Comparison of ENCODE assay signal across 8 mouse cellular contexts in genomic region chr9:109876756-109877155, GRCm38 (mm10). TPM values are rescaled to one million over a fixed set of nuclear protein-coding genes. Genes with fewer than 3 reads are reported as not detected.
DNase-seq lines count a peak whose midpoint lies in the region; ATAC-seq and TF ChIP-seq lines count a peak whose summit lies in the region.

No protein-coding gene starts in this region.

- H3K36me3 ChIP-seq in embryonic facial prominence, embryonic 11.5 days (replicated peaks; ENCODE audit: control insufficient read depth, insufficient read depth, low read depth, low read length) = peaks cover 18% of the 10 kb centered on the region
- peaks cover 26% of the 10 kb centered on the region for H3K36me3 ChIP-seq in hindbrain, postnatal 0 days (ENCODE audit: insufficient read depth, low read length)
- peaks cover 40% of the 10 kb centered on the region for H3K36me3 ChIP-seq in liver, embryonic 16.5 days (ENCODE audit: control insufficient read depth, insufficient read depth)

- no peak for ATAC-seq in embryonic facial prominence, embryonic 11.5 days (replicated peaks; ENCODE audit: insufficient number of reproducible peaks, low FRiP score, low TSS enrichment, low read depth)
- ATAC-seq in hindbrain, postnatal 0 days = no peak
- ATAC-seq in liver, embryonic 16.5 days (ENCODE audit: low read depth) = no peak
- ATAC-seq in megakaryocyte progenitor cell, adult 5-6 weeks (replicated peaks; ENCODE audit: poor library complexity) = no peak

- H3K4me3 ChIP-seq in embryonic facial prominence, embryonic 11.5 days (ENCODE audit: low read depth, low read length) = peak overlapping the region; percentile 98
- peak overlapping the region; percentile 87 for H3K4me3 ChIP-seq in hindbrain, postnatal 0 days (ENCODE audit: low read length)
- peak overlapping the region; percentile 100 for H3K4me3 ChIP-seq in liver, embryonic 16.5 days (ENCODE audit: low read depth, low read length)

- no peak overlapping the region for H3K27ac ChIP-seq in embryonic facial prominence, embryonic 11.5 days (replicated peaks; ENCODE audit: low read depth, low read length)
- H3K27ac ChIP-seq in hindbrain, postnatal 0 days = peak overlapping the region; percentile 82; the same call in 1 of the 2 replicates
- peak overlapping the region; percentile 29; the same call in 1 of the 2 replicates for H3K27ac ChIP-seq in liver, embryonic 16.5 days (ENCODE audit: low read length)

- H3K9me3 ChIP-seq in embryonic facial prominence, embryonic 11.5 days (replicated peaks; ENCODE audit: control insufficient read depth, low read length) = no peaks in the 10 kb centered on the region
- H3K9me3 ChIP-seq in hindbrain, postnatal 0 days (ENCODE audit: low read length) = no peaks in the 10 kb centered on the region
- H3K9me3 ChIP-seq in liver, embryonic 16.5 days (replicated peaks; ENCODE audit: control insufficient read depth, low read length) = no peaks in the 10 kb centered on the region

- 3% methylated on average over 3 of the region's 3 CpGs for WGBS in embryonic facial prominence, embryonic 11.5 days
- 8% methylated on average over 3 of the region's 3 CpGs for WGBS in hindbrain, postnatal 0 days
- whole genome bisulfite sequencing in liver, embryonic 16.5 days (ENCODE audit: insufficient replicate concordance) = 1% methylated on average over 3 of the region's 3 CpGs

- H3K4me1 ChIP-seq in embryonic facial prominence, embryonic 11.5 days (ENCODE audit: control insufficient read depth, insufficient read depth, low read length) = no peaks in the 10 kb centered on the region
- H3K4me1 ChIP-seq in hindbrain, postnatal 0 days (ENCODE audit: insufficient read depth, low read length) = peaks cover 5% of the 10 kb centered on the region
- peaks cover 20% of the 10 kb centered on the region for H3K4me1 ChIP-seq in liver, embryonic 16.5 days (ENCODE audit: control insufficient read depth, low read depth, low read length)

- H3K4me2 ChIP-seq in embryonic facial prominence, embryonic 11.5 days (ENCODE audit: low read depth, low read length) = peak overlapping the region; percentile 56
- H3K4me2 ChIP-seq in hindbrain, postnatal 0 days (ENCODE audit: low read depth, low read length) = peak overlapping the region; percentile 95
- peak overlapping the region; percentile 97 for H3K4me2 ChIP-seq in liver, embryonic 16.5 days (ENCODE audit: low read depth, low read length)

- peak overlapping the region; percentile 99 for H3K9ac ChIP-seq in embryonic facial prominence, embryonic 11.5 days (replicated peaks; ENCODE audit: low read length)
- H3K9ac ChIP-seq in hindbrain, postnatal 0 days (replicated peaks; ENCODE audit: low read length) = peak overlapping the region; percentile 74; the same call in 1 of the 2 replicates
- H3K9ac ChIP-seq in liver, embryonic 16.5 days (ENCODE audit: low read depth, low read length) = peak overlapping the region; percentile 99

- no peak for TF ChIP-seq CTCF in hindbrain, postnatal 0 days (IDR thresholded peaks at IDR 0.05; ENCODE audit: low read depth)

- H3K27me3 ChIP-seq in embryonic facial prominence, embryonic 11.5 days (ENCODE audit: control insufficient read depth, insufficient read depth, low read length) = no peaks in the 10 kb centered on the region
- no peaks in the 10 kb centered on the region for H3K27me3 ChIP-seq in hindbrain, postnatal 0 days (ENCODE audit: insufficient read depth, low read length)
- H3K27me3 ChIP-seq in liver, embryonic 16.5 days (ENCODE audit: control insufficient read depth, insufficient read depth, low read depth, low read length) = no peaks in the 10 kb centered on the region

- DNase-seq in adrenal gland, adult (ENCODE audit: inconsistent age in 2 of 2, low spot score in 1 of 2) = peak; percentile 71 to 88
- no peak for DNase-seq in adrenal gland, postnatal 4 days (ENCODE audit: low spot score in 2 of 2)
- peak; percentile 40 for DNase-seq in 3134 (ENCODE audit: extremely low read depth, insufficient read length, low spot score)
- DNase-seq in embryonic facial prominence, embryonic 11.5 days (ENCODE audit: low spot score) = no peak
- DNase-seq in hindbrain, postnatal 0 days (ENCODE audit: low spot score) = peak; percentile 63
- no peak for DNase-seq in frontal cortex, postnatal 10 days (ENCODE audit: low spot score in 2 of 2)

RNA-seq across cellular contexts. Expression of gene Cdc25a, which starts 1.4 kb away (rescaled TPM):
- 10 to 100 TPM; 25.5 to 28.3 TPM for total RNA-seq in adrenal gland, postnatal 4 days (2021)
- 38.6 and 44.1 TPM in 2 replicates for polyA plus RNA-seq in embryonic facial prominence, embryonic 11.5 days (2014; fragmentation: Nextera tagmentation; extraction: Ambion mirVana)
- total RNA-seq in hindbrain, postnatal 0 days (2014; rRNA removed) = 11.0 and 12.4 TPM in 2 replicates
- 8.1 and 10.4 TPM in 2 replicates for polyA plus RNA-seq in hindbrain, postnatal 0 days (2015; fragmentation: Nextera tagmentation; extraction: Ambion mirVana)
- polyA plus RNA-seq in liver, embryonic 16.5 days (2015; fragmentation: Nextera tagmentation; extraction: Ambion mirVana) = 9.9 and 10.7 TPM in 2 replicates
- 28.8 and 33.8 TPM in 2 replicates for total RNA-seq in megakaryocyte progenitor cell, adult 5-6 weeks (2015)
- 46.3 and 55.2 TPM in 2 replicates for total RNA-seq in megakaryocyte progenitor cell, adult 5-6 weeks (2017)

RNA-seq across cellular contexts. Expression of gene Camp, which starts 27.3 kb away (rescaled TPM):
- total RNA-seq in adrenal gland, postnatal 4 days (2021) = 10 to 100 TPM; 11.6 to 32.1 TPM
- polyA plus RNA-seq in embryonic facial prominence, embryonic 11.5 days (2014; fragmentation: Nextera tagmentation; extraction: Ambion mirVana) = 0.78 and 0.87 TPM in 2 replicates
- total RNA-seq in hindbrain, postnatal 0 days (2014; rRNA removed) = 0.21 TPM in 1 of 2 replicates, not detected in the other
- polyA plus RNA-seq in hindbrain, postnatal 0 days (2015; fragmentation: Nextera tagmentation; extraction: Ambion mirVana) = 0.91 and 1.3 TPM in 2 replicates
- polyA plus RNA-seq in liver, embryonic 16.5 days (2015; fragmentation: Nextera tagmentation; extraction: Ambion mirVana) = 303 and 340 TPM in 2 replicates
- 257 and 482 TPM in 2 replicates for total RNA-seq in megakaryocyte progenitor cell, adult 5-6 weeks (2015)
- 178 and 390 TPM in 2 replicates for total RNA-seq in megakaryocyte progenitor cell, adult 5-6 weeks (2017)

RNA-seq across cellular contexts. Expression of gene Nme6, which starts 44.2 kb away (rescaled TPM):
- total RNA-seq in adrenal gland, postnatal 4 days (2021) = 10 to 100 TPM; 22.3 to 29.5 TPM
- polyA plus RNA-seq in embryonic facial prominence, embryonic 11.5 days (2014; fragmentation: Nextera tagmentation; extraction: Ambion mirVana) = 89.7 and 97.5 TPM in 2 replicates
- total RNA-seq in hindbrain, postnatal 0 days (2014; rRNA removed) = 30.8 and 43.1 TPM in 2 replicates
- 47.2 and 52.9 TPM in 2 replicates for polyA plus RNA-seq in hindbrain, postnatal 0 days (2015; fragmentation: Nextera tagmentation; extraction: Ambion mirVana)
- 51.0 and 54.7 TPM in 2 replicates for polyA plus RNA-seq in liver, embryonic 16.5 days (2015; fragmentation: Nextera tagmentation; extraction: Ambion mirVana)
- 60.6 and 62.4 TPM in 2 replicates for total RNA-seq in megakaryocyte progenitor cell, adult 5-6 weeks (2015)
- 40.7 and 45.1 TPM in 2 replicates for total RNA-seq in megakaryocyte progenitor cell, adult 5-6 weeks (2017)

RNA-seq across cellular contexts. Expression of gene Map4, which starts 54.5 kb away (rescaled TPM):
- 100 to 1,000 TPM; 118 to 124 TPM for total RNA-seq in adrenal gland, postnatal 4 days (2021)
- 50.0 and 50.5 TPM in 2 replicates for polyA plus RNA-seq in embryonic facial prominence, embryonic 11.5 days (2014; fragmentation: Nextera tagmentation; extraction: Ambion mirVana)
- 247 and 254 TPM in 2 replicates for total RNA-seq in hindbrain, postnatal 0 days (2014; rRNA removed)
- polyA plus RNA-seq in hindbrain, postnatal 0 days (2015; fragmentation: Nextera tagmentation; extraction: Ambion mirVana) = 196 and 207 TPM in 2 replicates
- polyA plus RNA-seq in liver, embryonic 16.5 days (2015; fragmentation: Nextera tagmentation; extraction: Ambion mirVana) = 13.0 TPM in 2 replicates
- total RNA-seq in megakaryocyte progenitor cell, adult 5-6 weeks (2015) = 26.7 and 32.2 TPM in 2 replicates
- total RNA-seq in megakaryocyte progenitor cell, adult 5-6 weeks (2017) = 20.1 and 26.3 TPM in 2 replicates

Comparison
In these comparisons a context has a peak if more than half of its experiments do, and no peak if none do; other contexts are left out.
1. DNase-seq: peak in adrenal gland, adult (2 of 2), 3134 (single experiment) and hindbrain, postnatal 0 days (single experiment); none in adrenal gland, postnatal 4 days (0 of 2), embryonic facial prominence, embryonic 11.5 days (single experiment) and frontal cortex, postnatal 10 days (0 of 2).
2. RNA of gene Camp, which starts 27.3 kb away (total RNA-seq): 178 to 482 TPM in megakaryocyte progenitor cell, adult 5-6 weeks and 11.6 to 32.1 TPM in adrenal gland, postnatal 4 days; 0.21 TPM in hindbrain, postnatal 0 days; every median in the first group is over 10 times any median in the second.
3. Peak in every context shown above with its lines, with median percentiles within 50 percentile points of each other: H3K4me2 ChIP-seq, H3K4me3 ChIP-seq and H3K9ac ChIP-seq.